Mouse (Mus musculus): ENCODE measurements around the gene Maz. TPM values are rescaled to one million over a fixed set of nuclear protein-coding genes. Genes with fewer than 3 reads are reported as not detected.

The Maz gene
- total RNA-seq, 2 experiments from 2014 or later: 265 to 274 TPM

- DNase-seq (ENCODE audit: extremely low spot score in 1 of 2, low spot score in 2 of 2): no peak
- intact Hi-C loops (cut with DNase I): no loop called here
These were observed 14.5 kb downstream of the Maz start for GRCm38 (mm10) chr7:127012374-127012773.

- DNase-seq (ENCODE audit: extremely low spot score in 1 of 2, low spot score in 2 of 2): no peak
- intact Hi-C loops (cut with DNase I): no loop called here
These were observed 15.1 kb downstream of the Maz start for GRCm38 (mm10) chr7:127011717-127012116.

- intact Hi-C loops (cut with DNase I): no loop called here
These were observed 15.8 kb downstream of the Maz start for GRCm38 (mm10) chr7:127011051-127011450.

GRCm38 (mm10) chr7:127009307-127010085 lies 17.3 kb downstream of the Maz start:
- intact Hi-C loops (cut with DNase I): no loop called here
- no peak for DNase-seq (ENCODE audit: extremely low spot score in 1 of 2, low spot score in 2 of 2)

More at GRCm38 (mm10) chr7:127011051-127011450, 15.8 kb downstream of the Maz start:
- DNase-seq (ENCODE audit: extremely low spot score in 1 of 2, low spot score in 2 of 2): no peak

GRCm38 (mm10) chr7:127008239-127009019 lies 18.4 kb downstream of the Maz start:
- intact Hi-C loops (cut with DNase I): no loop called here
- DNase-seq (ENCODE audit: extremely low spot score in 1 of 2, low spot score in 2 of 2): peak in 1 of 2 experiments; percentile 65

- intact Hi-C loops (cut with DNase I): no loop called here
- DNase-seq (ENCODE audit: extremely low spot score in 1 of 2, low spot score in 2 of 2): no peak
These were observed 19.4 kb downstream of the Maz start for GRCm38 (mm10) chr7:127007313-127008024.

- DNase-seq (ENCODE audit: extremely low spot score in 1 of 2, low spot score in 2 of 2): no peak
- intact Hi-C loops (cut with DNase I): no loop called here
These were observed 22.5 kb downstream of the Maz start for GRCm38 (mm10) chr7:127004122-127004875.

- intact Hi-C loops (cut with DNase I): no loop called here
- DNase-seq (ENCODE audit: extremely low spot score in 1 of 2, low spot score in 2 of 2): no peak
These were observed 23.2 kb downstream of the Maz start for GRCm38 (mm10) chr7:127003620-127004019.

- DNase-seq (ENCODE audit: extremely low spot score in 1 of 2, low spot score in 2 of 2): no peak
- intact Hi-C loops (cut with DNase I): no loop called here
These were observed 27.3 kb downstream of the Maz start for GRCm38 (mm10) chr7:126999568-126999967.

- no peak for DNase-seq (ENCODE audit: extremely low spot score in 1 of 2, low spot score in 2 of 2)
- intact Hi-C loops (cut with DNase I): no loop called here
These were observed 30.4 kb downstream of the Maz start for GRCm38 (mm10) chr7:126996449-126996848.

GRCm38 (mm10) chr7:126988816-126989215 lies 38.0 kb downstream of the Maz start:
- intact Hi-C loops (cut with DNase I): no loop called here
- DNase-seq (ENCODE audit: extremely low spot score in 1 of 2, low spot score in 2 of 2): no peak

GRCm38 (mm10) chr7:126986319-126986718 lies 40.5 kb downstream of the Maz start:
- intact Hi-C loops (cut with DNase I): no loop called here
- peak in 1 of 2 experiments; percentile 61 for DNase-seq (ENCODE audit: extremely low spot score in 1 of 2, low spot score in 2 of 2)

GRCm38 (mm10) chr7:126984667-126985444 lies 42.0 kb downstream of the Maz start:
- no peak for DNase-seq (ENCODE audit: extremely low spot score in 1 of 2, low spot score in 2 of 2)
- intact Hi-C loops (cut with DNase I): no loop called here

- intact Hi-C loops (cut with DNase I): no loop called here
These were observed 43.7 kb downstream of the Maz start for GRCm38 (mm10) chr7:126983113-126983512.

GRCm38 (mm10) chr7:126982054-126982453 lies 44.8 kb downstream of the Maz start:
- no peak for DNase-seq (ENCODE audit: extremely low spot score in 1 of 2, low spot score in 2 of 2)
- intact Hi-C loops (cut with DNase I): no loop called here

More at GRCm38 (mm10) chr7:126983113-126983512, 43.7 kb downstream of the Maz start:
- DNase-seq (ENCODE audit: extremely low spot score in 1 of 2, low spot score in 2 of 2): no peak

GRCm38 (mm10) chr7:126981601-126982000 lies 45.2 kb downstream of the Maz start:
- intact Hi-C loops (cut with DNase I): no loop called here

GRCm38 (mm10) chr7:126978841-126979240 lies 48.0 kb downstream of the Maz start:
- intact Hi-C loops (cut with DNase I): loop anchor here (5.0 kb wide), 1 partner anchor 38 kb away; the partner anchor contains the start of genes Pagr1a and Pagr1b
- DNase-seq (ENCODE audit: extremely low spot score in 1 of 2, low spot score in 2 of 2): no peak

More at GRCm38 (mm10) chr7:126981601-126982000, 45.2 kb downstream of the Maz start:
- DNase-seq (ENCODE audit: extremely low spot score in 1 of 2, low spot score in 2 of 2): no peak

All from left cerebral cortex, postnatal 10 days (tissue).